Mouse (Mus musculus): Measurements from ENCODE around the gene A730061H03Rik. TPM values are rescaled to one million over a fixed set of nuclear protein-coding genes. Genes with fewer than 3 reads are reported as not detected.

The A730061H03Rik gene
- polyA plus RNA-seq, 1 experiment, result 0.25 TPM

- WGBS, result 8% methylated on average over 43 of the region's 43 CpGs
- no peak for DNase-seq (ENCODE audit: low read depth, low spot score)
Measured at GRCm38 (mm10) chr14:55584702-55585565, 24.7 kb upstream of the A730061H03Rik start, which contains the start of gene Emc9. TSS of gene Emc9 (minus strand) at chr14:55585302.

GRCm38 (mm10) chr14:55584303-55584701 is 24.1 kb upstream of the A730061H03Rik start:
- no peak for DNase-seq (ENCODE audit: low read depth, low spot score)
- 49% methylated on average over 5 of the region's 5 CpGs for WGBS

- no peak for DNase-seq (ENCODE audit: low read depth, low spot score)
- 66% methylated on average over 9 of the region's 9 CpGs for WGBS
Measured at GRCm38 (mm10) chr14:55581981-55582681, 21.9 kb upstream of the A730061H03Rik start.

- 92% methylated on average over 16 of the region's 16 CpGs for WGBS
- DNase-seq (ENCODE audit: low read depth, low spot score), result no peak
Measured at GRCm38 (mm10) chr14:55580731-55581130, 20.5 kb upstream of the A730061H03Rik start.

GRCm38 (mm10) chr14:55579511-55580496 is 19.6 kb upstream of the A730061H03Rik start:
- DNase-seq (ENCODE audit: low read depth, low spot score), result no peak
- 92% methylated on average over 23 of the region's 23 CpGs for WGBS

- DNase-seq (ENCODE audit: low read depth, low spot score), result no peak
- 13% methylated on average over 6 of the region's 6 CpGs for WGBS
Measured at GRCm38 (mm10) chr14:55578668-55579269, 18.6 kb upstream of the A730061H03Rik start.

- no peak for DNase-seq (ENCODE audit: low read depth, low spot score)
- under 1% methylated on average over 32 of the region's 32 CpGs for whole genome bisulfite sequencing
Measured at GRCm38 (mm10) chr14:55577871-55578667, 17.9 kb upstream of the A730061H03Rik start, which contains the start of gene Psme1. TSS of gene Psme1 (plus strand) at chr14:55578123.

GRCm38 (mm10) chr14:55576376-55576775 is 16.2 kb upstream of the A730061H03Rik start:
- 77% methylated on average over 16 of the region's 16 CpGs for WGBS
- DNase-seq (ENCODE audit: low read depth, low spot score), result no peak

- 77% methylated on average over 13 of the region's 13 CpGs for WGBS
- DNase-seq (ENCODE audit: low read depth, low spot score), result no peak
Measured at GRCm38 (mm10) chr14:55575711-55576110, 15.5 kb upstream of the A730061H03Rik start.

- DNase-seq (ENCODE audit: low read depth, low spot score), result no peak
Measured at GRCm38 (mm10) chr14:55575302-55575701, 15.1 kb upstream of the A730061H03Rik start, which contains the start of gene Fitm1. TSS of gene Fitm1 (plus strand) at chr14:55575617.

GRCm38 (mm10) chr14:55571760-55572159 is 11.6 kb upstream of the A730061H03Rik start:
- no peak for DNase-seq (ENCODE audit: low read depth, low spot score)

More at GRCm38 (mm10) chr14:55575302-55575701, 15.1 kb upstream of the A730061H03Rik start, which contains the start of gene Fitm1:
- WGBS, result 77% methylated on average over 8 of the region's 8 CpGs

GRCm38 (mm10) chr14:55570588-55570987 is 10.4 kb upstream of the A730061H03Rik start:
- no peak for DNase-seq (ENCODE audit: low read depth, low spot score)
- WGBS, result 64% methylated on average over 2 of the region's 2 CpGs

GRCm38 (mm10) chr14:55567496-55567895 is 7.3 kb upstream of the A730061H03Rik start:
- WGBS, result 83% methylated on average over 3 of the region's 3 CpGs
- no peak for DNase-seq (ENCODE audit: low read depth, low spot score)

- no peak for DNase-seq (ENCODE audit: low read depth, low spot score)
- 55% methylated on average over 3 of the region's 3 CpGs for WGBS
Measured at GRCm38 (mm10) chr14:55565748-55566147, 5.5 kb upstream of the A730061H03Rik start.

- WGBS, result 89% methylated on average over 11 of the region's 11 CpGs
- DNase-seq (ENCODE audit: low read depth, low spot score), result no peak
Measured at GRCm38 (mm10) chr14:55563249-55563648, 3.0 kb upstream of the A730061H03Rik start.

- no peak for DNase-seq (ENCODE audit: low read depth, low spot score)
- 83% methylated on average over 10 of the region's 10 CpGs for WGBS
Measured at GRCm38 (mm10) chr14:55561860-55562259, 1.7 kb upstream of the A730061H03Rik start.

GRCm38 (mm10) chr14:55559799-55560201 is 406 bp downstream of the A730061H03Rik start, which contains the start of gene Dcaf11:
TSS of gene Dcaf11 (plus strand) at chr14:55560006.
- DNase-seq (ENCODE audit: low read depth, low spot score), result peak; percentile 92

More at GRCm38 (mm10) chr14:55559799-55560201, 406 bp downstream of the A730061H03Rik start, which contains the start of gene Dcaf11:
- under 1% methylated on average over 27 of the region's 27 CpGs for WGBS
